Mouse (Mus musculus) common myeloid progenitor, adult 5-6 weeks (primary cell): Measurements from ENCODE around the gene Stard13. TPM values are rescaled to one million over a fixed set of nuclear protein-coding genes. Genes with fewer than 3 reads are reported as not detected.

Experiments
- ATAC-seq: replicated peaks from 2 replicates; pipeline ENCODE4 v1.8.0; 2016; ENCODE audit warnings: low read depth, mild to moderate bottlenecking, moderate TSS enrichment, inconsistent platforms; ENCODE audit not compliant: poor library complexity, severe bottlenecking
- total RNA-seq: library from RNA; stranded (forward); fragments of 200-1000, 187-1606 nt; gene quantifications from 2 replicates; pipeline ENCODE4 v1.2.3, GENCODE M21; 2017

Gene Stard13
- total RNA-seq, 1 experiment from 2014 or later = 0.69 TPM

GRCm38 (mm10) chr5:151231411-151231810 is 2.2 kb downstream of the Stard13 start:
- no peak for ATAC-seq

- no peak for ATAC-seq
These were observed 3.2 kb downstream of the Stard13 start for GRCm38 (mm10) chr5:151230427-151230826.

GRCm38 (mm10) chr5:151228367-151229005 is 5.2 kb downstream of the Stard13 start:
- no peak for ATAC-seq

- peak; percentile 39; the same call in 1 of the 2 replicates for ATAC-seq
These were observed 9.8 kb downstream of the Stard13 start for GRCm38 (mm10) chr5:151223696-151224366.

- ATAC-seq = no peak
These were observed 10.8 kb downstream of the Stard13 start for GRCm38 (mm10) chr5:151222791-151223190.

- no peak for ATAC-seq
These were observed 14.9 kb downstream of the Stard13 start for GRCm38 (mm10) chr5:151218689-151219115.

GRCm38 (mm10) chr5:151213097-151213496 is 20.5 kb downstream of the Stard13 start:
- no peak for ATAC-seq

GRCm38 (mm10) chr5:151210869-151211268 is 22.8 kb downstream of the Stard13 start:
- no peak for ATAC-seq

- ATAC-seq = no peak
These were observed 23.6 kb downstream of the Stard13 start for GRCm38 (mm10) chr5:151210060-151210459.

- no peak for ATAC-seq
These were observed 28.6 kb downstream of the Stard13 start for GRCm38 (mm10) chr5:151205017-151205416.

- ATAC-seq = no peak
These were observed 30.7 kb downstream of the Stard13 start for GRCm38 (mm10) chr5:151202925-151203324.

- no peak for ATAC-seq
These were observed 32.4 kb downstream of the Stard13 start for GRCm38 (mm10) chr5:151201220-151201619.

GRCm38 (mm10) chr5:151199235-151199634 is 34.4 kb downstream of the Stard13 start:
- no peak for ATAC-seq

GRCm38 (mm10) chr5:151196603-151197272 is 36.9 kb downstream of the Stard13 start:
- ATAC-seq = no peak

GRCm38 (mm10) chr5:151193885-151194520 is 39.6 kb downstream of the Stard13 start:
- ATAC-seq = no peak

GRCm38 (mm10) chr5:151192266-151192665 is 41.4 kb downstream of the Stard13 start:
- no peak for ATAC-seq

- ATAC-seq = no peak
These were observed 42.9 kb downstream of the Stard13 start for GRCm38 (mm10) chr5:151190764-151191163.

- ATAC-seq = peak; percentile 95
These were observed 43.8 kb downstream of the Stard13 start for GRCm38 (mm10) chr5:151189789-151190378.

- no peak for ATAC-seq
These were observed 44.3 kb downstream of the Stard13 start for GRCm38 (mm10) chr5:151189321-151189720.

GRCm38 (mm10) chr5:151188659-151189058 is 45.0 kb downstream of the Stard13 start:
- no peak for ATAC-seq
